ENCODE assay signal across 16 mouse cellular contexts in genomic region chr2:92730371-92730770, GRCm38 (mm10).
DNase-seq lines count a peak whose midpoint lies in the region; ATAC-seq lines count a peak whose summit lies in the region.
"Had no signal": no experiment of that assay in that cellular context is flagged by ENCODE, and none has a peak within 500 bp of the region (broad histone marks: within the 10 kb centered on the region; RNA-seq: fewer than 3 reads in every experiment).

No protein-coding gene starts in this region.

- intact Hi-C loops in heart, postnatal 25 days (cut with DNase I): no loop called here

- peak; percentile 49; the same call in 1 of the 2 replicates for ATAC-seq in cerebellum, adult (ENCODE audit: insufficient number of reproducible peaks, low FRiP score, low TSS enrichment)
- ATAC-seq: forebrain, embryonic 13.5 days; hindbrain, embryonic 16.5 days; inflammation-experienced regulatory T-cells, adult 6 months; intestine, postnatal 0 days had no signal

- no peak for DNase-seq in cerebellum, adult 11 months
- DNase-seq in heart, adult 11 months: peak; percentile 80
- DNase-seq in heart, postnatal 25 days (ENCODE audit: low spot score): no peak
- peak; percentile 21 for DNase-seq in cerebellum, adult 9-10 months
- DNase-seq in cerebellum, postnatal 36 days: peak; percentile 16 to 20
- DNase-seq in urinary bladder, adult 2 months (ENCODE audit: low spot score): no peak
- DNase-seq in embryo, embryonic 11 days: no peak
- DNase-seq: adrenal gland, postnatal 10 days; gastrocnemius, postnatal 14 days; heart, postnatal 4 days; kidney, adult 8-10 months had no signal

Comparison
In these comparisons a context has a peak if more than half of its experiments do, and no peak if none do; other contexts are left out.
1. DNase-seq: peak in heart, adult 11 months (single experiment), cerebellum, adult 9-10 months (single experiment) and cerebellum, postnatal 36 days (2 of 2); none in cerebellum, adult 11 months (single experiment), heart, postnatal 25 days (single experiment), urinary bladder, adult 2 months (single experiment) and embryo, embryonic 11 days (single experiment).